In genomic region chr11:6471493-6471892, GRCm38 (mm10) we compare ENCODE assay signal across 8 mouse cellular contexts. TPM values are rescaled to one million over a fixed set of nuclear protein-coding genes. Genes with fewer than 3 reads are reported as not detected.
DNase-seq lines count a peak whose midpoint lies in the region; ATAC-seq and TF ChIP-seq lines count a peak whose summit lies in the region.

No protein-coding gene starts in this region.

- H3K36me3 ChIP-seq in kidney, postnatal 0 days (ENCODE audit: insufficient read depth, low read length): no peaks in the 10 kb centered on the region
- peaks cover 10% of the 10 kb centered on the region for H3K36me3 ChIP-seq in embryonic facial prominence, embryonic 12.5 days
- H3K36me3 ChIP-seq in intestine, embryonic 14.5 days (ENCODE audit: control insufficient read depth, insufficient read depth, low read length): peaks cover 40% of the 10 kb centered on the region
- H3K36me3 ChIP-seq in midbrain, postnatal 0 days (ENCODE audit: insufficient read depth, low read length): no peaks in the 10 kb centered on the region

- no peak for TF ChIP-seq CTCF in kidney, postnatal 0 days (IDR thresholded peaks at IDR 0.05; ENCODE audit: low read depth)
- TF ChIP-seq CTCF in midbrain, postnatal 0 days (IDR thresholded peaks at IDR 0.05): no peak

- WGBS in kidney, postnatal 0 days: 4% methylated on average over 1 of the region's 1 CpGs
- 25% methylated on average over 1 of the region's 1 CpGs for WGBS in embryonic facial prominence, embryonic 12.5 days
- WGBS in intestine, embryonic 14.5 days: 13% methylated on average over 1 of the region's 1 CpGs
- WGBS in midbrain, postnatal 0 days: 8% methylated on average over 1 of the region's 1 CpGs

- H3K4me1 ChIP-seq in kidney, postnatal 0 days (replicated peaks; ENCODE audit: insufficient read depth, low read length): peaks cover 23% of the 10 kb centered on the region
- H3K4me1 ChIP-seq in embryonic facial prominence, embryonic 12.5 days: peaks cover 36% of the 10 kb centered on the region
- peaks cover 38% of the 10 kb centered on the region for H3K4me1 ChIP-seq in intestine, embryonic 14.5 days (replicated peaks; ENCODE audit: control insufficient read depth, insufficient read depth, low read length)
- H3K4me1 ChIP-seq in midbrain, postnatal 0 days (ENCODE audit: insufficient read depth, low read length): peaks cover 9% of the 10 kb centered on the region

- H3K4me3 ChIP-seq in kidney, postnatal 0 days (replicated peaks; ENCODE audit: low read depth, low read length): peak overlapping the region; percentile 93
- H3K4me3 ChIP-seq in embryonic facial prominence, embryonic 12.5 days: peak overlapping the region; percentile 41
- peak overlapping the region; percentile 98 for H3K4me3 ChIP-seq in intestine, embryonic 14.5 days (ENCODE audit: low read depth, low read length)
- peak overlapping the region; percentile 68 for H3K4me3 ChIP-seq in midbrain, postnatal 0 days (ENCODE audit: low read depth, low read length)

- H3K27me3 ChIP-seq in kidney, postnatal 0 days (ENCODE audit: insufficient read depth, low read length): no peaks in the 10 kb centered on the region
- no peaks in the 10 kb centered on the region for H3K27me3 ChIP-seq in embryonic facial prominence, embryonic 12.5 days
- no peaks in the 10 kb centered on the region for H3K27me3 ChIP-seq in intestine, embryonic 14.5 days (replicated peaks; ENCODE audit: control insufficient read depth, insufficient read depth, low read length)
- H3K27me3 ChIP-seq in midbrain, postnatal 0 days (ENCODE audit: insufficient read depth, low read length): no peaks in the 10 kb centered on the region

- H3K9ac ChIP-seq in kidney, postnatal 0 days (ENCODE audit: low read depth, low read length): no peak overlapping the region
- no peak overlapping the region for H3K9ac ChIP-seq in embryonic facial prominence, embryonic 12.5 days
- H3K9ac ChIP-seq in intestine, embryonic 14.5 days (ENCODE audit: low read length): peak overlapping the region; percentile 93
- peak overlapping the region; percentile 42 for H3K9ac ChIP-seq in midbrain, postnatal 0 days (replicated peaks; ENCODE audit: low read length, poor library complexity, severe bottlenecking)

- ATAC-seq in kidney, postnatal 0 days (replicated peaks; ENCODE audit: low FRiP score, low read depth): no peak
- no peak for ATAC-seq in embryonic facial prominence, embryonic 12.5 days (ENCODE audit: insufficient number of reproducible peaks, insufficient read depth, low FRiP score, low TSS enrichment)
- ATAC-seq in intestine, embryonic 14.5 days (replicated peaks; ENCODE audit: low FRiP score, low TSS enrichment, low read depth): no peak
- ATAC-seq in midbrain, postnatal 0 days (ENCODE audit: low FRiP score): no peak

- DNase-seq in kidney, postnatal 0 days (ENCODE audit: low spot score): peak; percentile 34
- DNase-seq in kidney, postnatal 4 days: no peak
- DNase-seq in intestine, embryonic 14.5 days (ENCODE audit: low spot score): no peak
- no peak for DNase-seq in midbrain, postnatal 0 days (ENCODE audit: low spot score)
- DNase-seq in gastrocnemius, adult 18-20 months (ENCODE audit: low spot score): no peak
- DNase-seq in left cerebral cortex, adult 18-20 months (ENCODE audit: low spot score in 2 of 2): no peak
- DNase-seq in kidney, adult 11 months: no peak

- no peaks in the 10 kb centered on the region for H3K9me3 ChIP-seq in kidney, postnatal 0 days (replicated peaks; ENCODE audit: low read length)
- H3K9me3 ChIP-seq in embryonic facial prominence, embryonic 12.5 days: no peaks in the 10 kb centered on the region
- H3K9me3 ChIP-seq in intestine, embryonic 14.5 days (ENCODE audit: control insufficient read depth, low read length): no peaks in the 10 kb centered on the region
- H3K9me3 ChIP-seq in midbrain, postnatal 0 days (ENCODE audit: low read length): no peaks in the 10 kb centered on the region

- H3K27ac ChIP-seq in kidney, postnatal 0 days: no peak overlapping the region
- 0 out of 2 replicates have a peak overlapping the region, but pooled peaks have one; percentile 17 for H3K27ac ChIP-seq in embryonic facial prominence, embryonic 12.5 days
- H3K27ac ChIP-seq in intestine, embryonic 14.5 days (ENCODE audit: low read depth): peak overlapping the region; percentile 83
- no peak overlapping the region for H3K27ac ChIP-seq in midbrain, postnatal 0 days (ENCODE audit: low read depth, low read length)

- H3K4me2 ChIP-seq in kidney, postnatal 0 days (ENCODE audit: low read length): peak overlapping the region; percentile 82
- peak overlapping the region; percentile 90 for H3K4me2 ChIP-seq in embryonic facial prominence, embryonic 12.5 days (replicated peaks)
- H3K4me2 ChIP-seq in intestine, embryonic 14.5 days (ENCODE audit: low read length): peak overlapping the region; percentile 98
- peak overlapping the region; percentile 84 for H3K4me2 ChIP-seq in midbrain, postnatal 0 days (ENCODE audit: low read depth, low read length, poor library complexity, severe bottlenecking)

RNA-seq across cellular contexts. Expression of gene Purb, which starts 4.2 kb away (rescaled TPM):
- polyA plus RNA-seq in kidney, postnatal 0 days (2015; fragmentation: Nextera tagmentation; extraction: Ambion mirVana): 24.5 and 26.4 TPM in 2 replicates
- 19.5 and 21.7 TPM in 2 replicates for polyA plus RNA-seq in embryonic facial prominence, embryonic 12.5 days (2016; fragmentation: Nextera tagmentation; extraction: Ambion mirVana)
- polyA plus RNA-seq in intestine, embryonic 14.5 days (2014; fragmentation: Nextera tagmentation; extraction: Ambion mirVana): 25.7 and 26.2 TPM in 2 replicates
- 38.0 and 45.1 TPM in 2 replicates for total RNA-seq in midbrain, postnatal 0 days (2014; rRNA removed)
- 12.2 and 14.2 TPM in 2 replicates for polyA plus RNA-seq in midbrain, postnatal 0 days (2015; fragmentation: Nextera tagmentation; extraction: Ambion mirVana)
- total RNA-seq in gastrocnemius, adult 18-20 months (2021): 10 to 100 TPM; 19.0 to 21.1 TPM
- 100 to 1,000 TPM; 248 to 265 TPM for total RNA-seq in left cerebral cortex, adult 18-20 months (2021)

RNA-seq across cellular contexts. Expression of gene H2afv, which starts 27.2 kb away (rescaled TPM):
- polyA plus RNA-seq in kidney, postnatal 0 days (2015; fragmentation: Nextera tagmentation; extraction: Ambion mirVana): 441 and 458 TPM in 2 replicates
- polyA plus RNA-seq in embryonic facial prominence, embryonic 12.5 days (2016; fragmentation: Nextera tagmentation; extraction: Ambion mirVana): 693 and 728 TPM in 2 replicates
- 510 and 552 TPM in 2 replicates for polyA plus RNA-seq in intestine, embryonic 14.5 days (2014; fragmentation: Nextera tagmentation; extraction: Ambion mirVana)
- total RNA-seq in midbrain, postnatal 0 days (2014; rRNA removed): 46.2 and 57.2 TPM in 2 replicates
- 133 and 142 TPM in 2 replicates for polyA plus RNA-seq in midbrain, postnatal 0 days (2015; fragmentation: Nextera tagmentation; extraction: Ambion mirVana)
- total RNA-seq in gastrocnemius, adult 18-20 months (2021): 10 to 100 TPM; 61.3 to 63.7 TPM
- 10 to 100 TPM; 41.4 to 42.5 TPM for total RNA-seq in left cerebral cortex, adult 18-20 months (2021)

RNA-seq across cellular contexts. Expression of gene Myo1g, which starts 49.3 kb away (rescaled TPM):
- 0.42 and 0.83 TPM in 2 replicates for polyA plus RNA-seq in kidney, postnatal 0 days (2015; fragmentation: Nextera tagmentation; extraction: Ambion mirVana)
- polyA plus RNA-seq in embryonic facial prominence, embryonic 12.5 days (2016; fragmentation: Nextera tagmentation; extraction: Ambion mirVana): 0.75 and 1.1 TPM in 2 replicates
- 1.3 TPM in 2 replicates for polyA plus RNA-seq in intestine, embryonic 14.5 days (2014; fragmentation: Nextera tagmentation; extraction: Ambion mirVana)
- 0.99 and 1.5 TPM in 2 replicates for total RNA-seq in midbrain, postnatal 0 days (2014; rRNA removed)
- 0.38 and 0.62 TPM in 2 replicates for polyA plus RNA-seq in midbrain, postnatal 0 days (2015; fragmentation: Nextera tagmentation; extraction: Ambion mirVana)
- total RNA-seq in gastrocnemius, adult 18-20 months (2021): under 1 TPM; 0.45 to 0.80 TPM
- total RNA-seq in left cerebral cortex, adult 18-20 months (2021): under 1 TPM; 0.23 to 0.49 TPM

RNA-seq across cellular contexts. Expression of gene Ppia, which starts 56.2 kb away (rescaled TPM):
- polyA plus RNA-seq in kidney, postnatal 0 days (2015; fragmentation: Nextera tagmentation; extraction: Ambion mirVana): 5,621 and 5,791 TPM in 2 replicates
- 5,090 and 5,096 TPM in 2 replicates for polyA plus RNA-seq in embryonic facial prominence, embryonic 12.5 days (2016; fragmentation: Nextera tagmentation; extraction: Ambion mirVana)
- polyA plus RNA-seq in intestine, embryonic 14.5 days (2014; fragmentation: Nextera tagmentation; extraction: Ambion mirVana): 5,694 and 5,748 TPM in 2 replicates
- 2,296 and 2,489 TPM in 2 replicates for total RNA-seq in midbrain, postnatal 0 days (2014; rRNA removed)
- 5,099 and 5,106 TPM in 2 replicates for polyA plus RNA-seq in midbrain, postnatal 0 days (2015; fragmentation: Nextera tagmentation; extraction: Ambion mirVana)
- 100 to 1,000 TPM; 185 to 242 TPM for total RNA-seq in gastrocnemius, adult 18-20 months (2021)
- 1,000 to 10,000 TPM; 1,850 TPM for total RNA-seq in left cerebral cortex, adult 18-20 months (2021)

Comparison
In these comparisons a context has a peak if more than half of its experiments do, and no peak if none do; other contexts are left out.
1. H3K27ac ChIP-seq: peak in embryonic facial prominence, embryonic 12.5 days (single experiment) and intestine, embryonic 14.5 days (single experiment); none in kidney, postnatal 0 days (single experiment) and midbrain, postnatal 0 days (single experiment).
2. H3K4me3 ChIP-seq: peak in every context shown above with its lines; median percentile 98 in intestine, embryonic 14.5 days; 93 in kidney, postnatal 0 days; 68 in midbrain, postnatal 0 days; 41 in embryonic facial prominence, embryonic 12.5 days.
3. H3K9ac ChIP-seq: peak in intestine, embryonic 14.5 days (single experiment) and midbrain, postnatal 0 days (single experiment); none in kidney, postnatal 0 days (single experiment) and embryonic facial prominence, embryonic 12.5 days (single experiment).
4. Peak in every context shown above with its lines, with median percentiles within 50 percentile points of each other: H3K4me2 ChIP-seq.